ENCODE assay signal across 9 mouse cellular contexts in the genomic region with DNA sequence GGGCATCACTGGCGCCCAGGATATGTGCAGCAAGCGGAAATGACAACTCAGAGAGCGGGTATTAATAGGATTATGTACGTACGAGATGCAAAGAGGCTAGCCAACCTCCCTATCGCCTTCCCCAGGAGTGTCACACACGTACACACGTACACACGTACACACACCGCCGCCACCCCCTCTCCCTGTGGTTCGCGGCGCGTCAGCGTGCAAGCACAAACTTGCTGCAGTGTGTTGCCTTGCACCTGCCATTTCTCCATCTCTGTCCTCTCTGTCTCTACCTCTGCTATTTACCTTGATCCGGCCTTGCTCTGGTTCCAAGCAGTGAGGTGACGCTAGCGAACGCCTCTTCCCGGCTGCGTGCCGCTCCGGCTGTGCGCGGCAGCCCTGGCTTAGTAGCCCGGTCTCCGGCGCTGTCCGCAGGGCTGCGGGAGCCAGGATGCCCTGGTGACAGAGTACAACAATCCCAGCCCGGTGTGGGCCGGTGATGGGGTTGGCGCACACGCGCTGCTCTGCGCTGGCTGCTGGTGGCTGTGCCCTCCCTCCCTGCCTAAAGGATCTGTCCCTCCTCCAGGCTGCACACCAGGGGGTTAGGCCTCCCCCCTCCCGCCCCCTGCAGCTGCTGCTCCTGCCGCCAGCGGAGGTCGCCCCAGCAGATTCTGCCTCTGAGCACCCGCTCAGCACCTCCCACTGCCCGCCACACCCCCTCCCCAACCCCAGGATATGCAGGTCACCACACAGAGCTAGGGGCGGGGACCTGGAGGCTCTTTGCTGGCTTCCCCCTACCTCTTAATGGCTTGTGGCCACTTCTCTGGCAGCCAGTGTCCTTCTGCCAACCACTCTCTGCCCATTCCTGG. TPM values are rescaled to one million over a fixed set of nuclear protein-coding genes. Genes with fewer than 3 reads are reported as not detected.
DNase-seq lines count a peak whose midpoint lies in the region; ATAC-seq and TF ChIP-seq lines count a peak whose summit lies in the region.
"Had no signal": no experiment of that assay in that cellular context is flagged by ENCODE, and none has a peak within 500 bp of the region (broad histone marks: within the 10 kb centered on the region; RNA-seq: fewer than 3 reads in every experiment).

No protein-coding gene starts in this region.

- peak; percentile 35 for DNase-seq in gastrocnemius, adult 2 months
- no peak for DNase-seq in gastrocnemius, adult 18-20 months (ENCODE audit: low spot score)
- DNase-seq in embryonic facial prominence, embryonic 11.5 days (ENCODE audit: low spot score): peak; percentile 61
- DNase-seq in kidney, postnatal 10 days: peak; percentile 68
- DNase-seq in liver: peak; percentile 57
- peak; percentile 8 to 9 for DNase-seq in spleen, postnatal 14 days (ENCODE audit: low spot score in 2 of 2)

- peak; percentile 17; the same call in 1 of the 2 replicates for TF ChIP-seq CTCF in gastrocnemius, adult 2 months (IDR thresholded peaks at IDR 0.05)

- peak; percentile 92 for ATAC-seq in embryonic facial prominence, embryonic 11.5 days (replicated peaks; ENCODE audit: insufficient number of reproducible peaks, low FRiP score, low TSS enrichment, low read depth)
- ATAC-seq in heart, embryonic 13.5 days (ENCODE audit: extremely low read depth, insufficient number of reproducible peaks, low FRiP score, low TSS enrichment): 0 out of 2 replicates have a peak, but pooled peaks have one; percentile 51
- ATAC-seq in midbrain, embryonic 16.5 days: peak; percentile 95

- H3K9me3 ChIP-seq in embryonic facial prominence, embryonic 11.5 days (replicated peaks; ENCODE audit: control insufficient read depth, low read length): no peaks in the 10 kb centered on the region
- H3K9me3 ChIP-seq in heart, embryonic 13.5 days: no peaks in the 10 kb centered on the region
- no peaks in the 10 kb centered on the region for H3K9me3 ChIP-seq in midbrain, embryonic 16.5 days (replicated peaks; ENCODE audit: control insufficient read depth, low read length, poor library complexity, severe bottlenecking)

- peak overlapping the region; percentile 91 for H3K4me2 ChIP-seq in embryonic facial prominence, embryonic 11.5 days (ENCODE audit: low read depth, low read length)
- peak overlapping the region; percentile 98 for H3K4me2 ChIP-seq in heart, embryonic 13.5 days
- peak overlapping the region; percentile 53 for H3K4me2 ChIP-seq in midbrain, embryonic 16.5 days (ENCODE audit: low read length)

- peak overlapping the region; percentile 37 for H3K9ac ChIP-seq in embryonic facial prominence, embryonic 11.5 days (replicated peaks; ENCODE audit: low read length)
- peak overlapping the region; percentile 74 for H3K9ac ChIP-seq in heart, embryonic 13.5 days
- H3K9ac ChIP-seq in midbrain, embryonic 16.5 days (ENCODE audit: low read depth, low read length): peak overlapping the region; percentile 93

- intact Hi-C loops in gastrocnemius, adult 2 months (cut with DNase I): loop anchor here (1.0 to 10.0 kb wide), 2 partner anchors 38 to 66 kb away; no protein-coding TSS in a partner anchor

- H3K4me1 ChIP-seq in embryonic facial prominence, embryonic 11.5 days (ENCODE audit: control insufficient read depth, insufficient read depth, low read length): no peaks in the 10 kb centered on the region
- peaks cover 7% of the 10 kb centered on the region; the same call in 1 of the 2 replicates for H3K4me1 ChIP-seq in heart, embryonic 13.5 days
- peaks cover 8% of the 10 kb centered on the region for H3K4me1 ChIP-seq in midbrain, embryonic 16.5 days (ENCODE audit: control insufficient read depth, insufficient read depth, low read length)

- no peaks in the 10 kb centered on the region for H3K27me3 ChIP-seq in embryonic facial prominence, embryonic 11.5 days (ENCODE audit: control insufficient read depth, insufficient read depth, low read length)
- H3K27me3 ChIP-seq in heart, embryonic 13.5 days (replicated peaks): peaks cover 5% of the 10 kb centered on the region; the same call in 1 of the 2 replicates
- H3K27me3 ChIP-seq in midbrain, embryonic 16.5 days (ENCODE audit: control insufficient read depth, insufficient read depth, low read depth, low read length): no peaks in the 10 kb centered on the region
- H3K27me3 ChIP-seq: CH12.LX had no signal

- peak overlapping the region; percentile 80 for H3K27ac ChIP-seq in gastrocnemius, adult 2 months
- no peak overlapping the region for H3K27ac ChIP-seq in embryonic facial prominence, embryonic 11.5 days (replicated peaks; ENCODE audit: low read depth, low read length)
- H3K27ac ChIP-seq in heart, embryonic 13.5 days (replicated peaks): no peak overlapping the region
- peak overlapping the region; percentile 93 for H3K27ac ChIP-seq in midbrain, embryonic 16.5 days (ENCODE audit: low read length)

- WGBS in embryonic facial prominence, embryonic 11.5 days: under 1% methylated on average over 43 of the region's 44 CpGs
- WGBS in heart, embryonic 13.5 days: under 1% methylated on average over 44 of the region's 44 CpGs
- under 1% methylated on average over 44 of the region's 44 CpGs for WGBS in midbrain, embryonic 16.5 days

- H3K36me3 ChIP-seq in embryonic facial prominence, embryonic 11.5 days (replicated peaks; ENCODE audit: control insufficient read depth, insufficient read depth, low read depth, low read length): no peaks in the 10 kb centered on the region
- no peaks in the 10 kb centered on the region for H3K36me3 ChIP-seq in heart, embryonic 13.5 days
- H3K36me3 ChIP-seq in midbrain, embryonic 16.5 days (ENCODE audit: control insufficient read depth, insufficient read depth, low read length): no peaks in the 10 kb centered on the region

- peak overlapping the region; percentile 76 for H3K4me3 ChIP-seq in gastrocnemius, adult 2 months
- peak overlapping the region; percentile 48 for H3K4me3 ChIP-seq in embryonic facial prominence, embryonic 11.5 days (ENCODE audit: low read depth, low read length)
- H3K4me3 ChIP-seq in heart, embryonic 13.5 days: peak overlapping the region; percentile 64
- H3K4me3 ChIP-seq in midbrain, embryonic 16.5 days (ENCODE audit: low read depth, low read length): peak overlapping the region; percentile 79

RNA-seq across cellular contexts. Expression of a gene that starts 0.9 kb away (rescaled TPM):
- total RNA-seq in gastrocnemius, adult 2 months (2021): 10 to 100 TPM; 54.5 to 67.7 TPM
- 10 to 100 TPM; 52.5 to 56.0 TPM for total RNA-seq in gastrocnemius, adult 18-20 months (2021)
- polyA plus RNA-seq in embryonic facial prominence, embryonic 11.5 days (2014; fragmentation: Nextera tagmentation; extraction: Ambion mirVana): 3.1 and 3.6 TPM in 2 replicates
- polyA plus RNA-seq in heart, embryonic 13.5 days (2015; fragmentation: Nextera tagmentation; extraction: Ambion mirVana): 14.6 and 17.6 TPM in 2 replicates
- 16.3 and 19.6 TPM in 2 replicates for polyA plus RNA-seq in midbrain, embryonic 16.5 days (2015; fragmentation: Nextera tagmentation; extraction: Ambion mirVana)

RNA-seq across cellular contexts. Expression of a gene that starts 43.2 kb away (rescaled TPM):
- total RNA-seq in gastrocnemius, adult 2 months (2021): 1 to 10 TPM; 3.2 to 3.6 TPM
- total RNA-seq in gastrocnemius, adult 18-20 months (2021): 1 to 10 TPM; 1.5 to 4.0 TPM
- 4.7 and 4.9 TPM in 2 replicates for polyA plus RNA-seq in embryonic facial prominence, embryonic 11.5 days (2014; fragmentation: Nextera tagmentation; extraction: Ambion mirVana)
- polyA plus RNA-seq in heart, embryonic 13.5 days (2015; fragmentation: Nextera tagmentation; extraction: Ambion mirVana): 5.2 and 5.5 TPM in 2 replicates
- polyA plus RNA-seq in midbrain, embryonic 16.5 days (2015; fragmentation: Nextera tagmentation; extraction: Ambion mirVana): 0.73 and 0.93 TPM in 2 replicates
- total RNA-seq: CH12.LX had no signal

Comparison
In these comparisons a context has a peak if more than half of its experiments do, and no peak if none do; other contexts are left out.
1. H3K27ac ChIP-seq: peak in gastrocnemius, adult 2 months (single experiment) and midbrain, embryonic 16.5 days (single experiment); none in embryonic facial prominence, embryonic 11.5 days (single experiment) and heart, embryonic 13.5 days (single experiment).
2. H3K9ac ChIP-seq: peak in every context shown above with its lines; median percentile 93 in midbrain, embryonic 16.5 days; 74 in heart, embryonic 13.5 days; 37 in embryonic facial prominence, embryonic 11.5 days.
3. Peak in every context shown above with its lines, with median percentiles within 50 percentile points of each other: H3K4me3 ChIP-seq, ATAC-seq and H3K4me2 ChIP-seq.